Mouse (Mus musculus): ENCODE results near the gene Mon1a. TPM values are rescaled to one million over a fixed set of nuclear protein-coding genes. Genes with fewer than 3 reads are reported as not detected.

Gene Mon1a
- polyA plus RNA-seq, 1 experiment from 2014 or later = 23.2 TPM

DNA sequence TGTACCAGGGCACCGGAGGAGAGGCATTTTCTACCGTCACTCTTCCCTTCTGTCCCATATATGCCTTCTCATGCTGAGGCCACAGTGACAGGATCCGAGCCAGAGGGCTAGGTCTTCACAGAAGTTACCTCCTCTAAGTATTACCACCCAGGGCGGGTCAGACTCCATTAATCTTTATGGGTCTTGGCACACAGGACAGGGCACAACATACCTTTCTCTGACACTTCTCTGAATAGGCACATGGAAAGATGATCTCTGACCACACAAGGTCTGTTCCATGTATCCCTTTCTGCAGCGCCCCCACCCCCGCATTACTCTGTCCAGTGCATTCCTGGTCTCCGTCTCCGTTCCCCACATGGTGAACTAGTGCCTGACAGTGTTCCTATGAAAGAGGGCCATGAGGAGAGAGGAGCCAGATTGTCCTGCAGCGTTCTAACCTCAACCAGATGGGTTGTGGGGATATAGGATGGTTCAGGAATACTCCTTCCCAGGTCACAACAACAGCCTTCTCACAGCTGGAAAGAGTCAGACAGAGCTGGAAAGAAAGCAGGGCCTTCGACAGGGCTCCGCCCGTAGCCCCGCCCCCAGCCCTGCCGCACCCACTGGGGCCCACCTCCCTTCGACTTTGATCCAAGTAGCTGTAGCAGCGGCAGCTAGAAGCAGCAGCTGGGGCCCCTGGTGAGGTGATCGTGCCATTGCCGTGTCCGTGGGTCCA, 18.5 kb downstream of the Mon1a start, which contains the start of gene Mst1r:
Mst1r (plus strand) TSS at position 622 of the 715 bp plus-strand sequence.
- H3K9me3 ChIP-seq (replicated peaks; ENCODE audit: control insufficient read depth, low read length) = no peaks in the 10 kb centered on the region
- H3K9ac ChIP-seq (ENCODE audit: low read length) = peak within 1 kb of the TSS; percentile 82
- peak; percentile 82 for ATAC-seq (ENCODE audit: insufficient read depth, low FRiP score)
- H3K4me2 ChIP-seq (ENCODE audit: low read depth, low read length) = peak within 1 kb of the TSS; percentile 76
- peak within 1 kb of the TSS; percentile 95 for H3K27ac ChIP-seq (ENCODE audit: low read length)
- H3K36me3 ChIP-seq (ENCODE audit: control insufficient read depth, insufficient read depth, low read length) = no peaks in the 10 kb centered on the region
- WGBS = 14% methylated on average over 19 of the region's 19 CpGs
- H3K4me3 ChIP-seq (replicated peaks; ENCODE audit: low read length) = peak within 1 kb of the TSS; percentile 60
- no peaks in the 10 kb centered on the region for H3K27me3 ChIP-seq (ENCODE audit: control insufficient read depth, insufficient read depth, low read length)
- peaks cover 35% of the 10 kb centered on the region for H3K4me1 ChIP-seq (ENCODE audit: control insufficient read depth, insufficient read depth, low read length)

DNA sequence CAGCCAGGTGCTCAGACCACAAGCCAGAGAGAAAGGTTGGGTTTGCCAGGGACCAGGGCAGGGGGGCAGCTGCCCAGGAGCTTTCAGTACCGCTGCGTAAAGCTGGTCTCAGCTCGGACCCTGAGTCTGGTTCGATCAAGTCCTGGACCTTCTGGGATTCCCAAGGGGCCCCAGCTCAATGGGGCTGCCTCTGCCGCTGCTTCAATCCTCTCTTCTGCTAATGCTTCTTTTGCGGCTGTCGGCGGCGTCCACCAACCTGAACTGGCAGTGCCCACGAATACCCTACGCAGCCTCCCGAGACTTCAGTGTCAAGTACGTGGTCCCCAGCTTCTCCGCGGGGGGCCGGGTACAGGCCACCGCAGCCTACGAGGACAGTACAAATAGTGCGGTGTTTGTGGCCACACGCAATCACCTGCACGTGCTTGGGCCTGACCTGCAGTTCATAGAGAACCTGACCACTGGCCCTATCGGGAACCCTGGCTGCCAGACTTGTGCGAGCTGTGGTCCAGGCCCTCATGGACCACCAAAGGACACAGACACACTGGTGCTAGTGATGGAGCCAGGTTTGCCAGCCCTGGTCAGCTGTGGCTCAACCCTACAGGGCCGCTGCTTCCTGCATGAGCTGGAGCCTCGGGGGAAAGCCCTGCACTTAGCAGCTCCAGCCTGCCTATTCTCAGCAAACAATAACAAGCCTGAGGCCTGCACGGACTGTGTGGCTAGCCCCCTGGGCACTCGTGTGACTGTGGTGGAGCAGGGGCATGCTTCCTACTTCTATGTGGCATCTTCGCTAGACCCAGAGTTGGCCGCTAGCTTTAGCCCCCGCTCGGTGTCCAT, 19.2 kb downstream of the Mon1a start:
- Histone ChIP-seq H3K9me3 (replicated peaks; ENCODE audit: control insufficient read depth, low read length) (no peaks in the 10 kb centered on the region), H3K27me3 (ENCODE audit: control insufficient read depth, insufficient read depth, low read length) (no peaks in the 10 kb centered on the region), H3K4me1 (ENCODE audit: control insufficient read depth, insufficient read depth, low read length) (peaks cover 37% of the 10 kb centered on the region), H3K36me3 (ENCODE audit: control insufficient read depth, insufficient read depth, low read length) (no peaks in the 10 kb centered on the region), H3K4me2 (ENCODE audit: low read depth, low read length) (peak overlapping the region; percentile 76), H3K27ac (ENCODE audit: low read length) (peak overlapping the region; percentile 95), H3K9ac (ENCODE audit: low read length) (peak overlapping the region; percentile 82), H3K4me3 (replicated peaks; ENCODE audit: low read length) (peak overlapping the region; percentile 60)
- 41% methylated on average over 31 of the region's 31 CpGs for WGBS
- ATAC-seq (ENCODE audit: insufficient read depth, low FRiP score) = no peak

DNA sequence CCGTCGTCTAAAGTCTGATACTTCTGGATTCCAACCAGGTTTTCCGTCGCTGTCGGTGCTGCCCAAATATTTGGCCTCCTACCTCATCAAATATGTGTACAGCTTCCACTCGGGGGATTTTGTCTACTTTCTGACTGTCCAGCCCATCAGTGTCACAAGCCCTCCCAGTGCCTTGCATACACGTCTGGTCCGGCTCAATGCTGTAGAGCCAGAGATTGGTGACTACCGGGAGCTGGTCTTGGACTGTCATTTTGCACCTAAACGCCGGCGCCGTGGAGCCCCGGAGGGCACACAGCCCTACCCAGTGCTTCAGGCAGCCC, 19.8 kb downstream of the Mon1a start:
- H3K27ac ChIP-seq (ENCODE audit: low read length) = peak overlapping the region; percentile 95
- WGBS = 54% methylated on average over 14 of the region's 14 CpGs
- H3K9ac ChIP-seq (ENCODE audit: low read length) = peak overlapping the region; percentile 82
- H3K4me2 ChIP-seq (ENCODE audit: low read depth, low read length) = peak overlapping the region; percentile 76
- peak overlapping the region; percentile 60 for H3K4me3 ChIP-seq (replicated peaks; ENCODE audit: low read length)
- peaks cover 37% of the 10 kb centered on the region for H3K4me1 ChIP-seq (ENCODE audit: control insufficient read depth, insufficient read depth, low read length)
- H3K36me3 ChIP-seq (ENCODE audit: control insufficient read depth, insufficient read depth, low read length) = no peaks in the 10 kb centered on the region
- no peaks in the 10 kb centered on the region for H3K9me3 ChIP-seq (replicated peaks; ENCODE audit: control insufficient read depth, low read length)
- H3K27me3 ChIP-seq (ENCODE audit: control insufficient read depth, insufficient read depth, low read length) = no peaks in the 10 kb centered on the region
- no peak for ATAC-seq (ENCODE audit: insufficient read depth, low FRiP score)

DNA sequence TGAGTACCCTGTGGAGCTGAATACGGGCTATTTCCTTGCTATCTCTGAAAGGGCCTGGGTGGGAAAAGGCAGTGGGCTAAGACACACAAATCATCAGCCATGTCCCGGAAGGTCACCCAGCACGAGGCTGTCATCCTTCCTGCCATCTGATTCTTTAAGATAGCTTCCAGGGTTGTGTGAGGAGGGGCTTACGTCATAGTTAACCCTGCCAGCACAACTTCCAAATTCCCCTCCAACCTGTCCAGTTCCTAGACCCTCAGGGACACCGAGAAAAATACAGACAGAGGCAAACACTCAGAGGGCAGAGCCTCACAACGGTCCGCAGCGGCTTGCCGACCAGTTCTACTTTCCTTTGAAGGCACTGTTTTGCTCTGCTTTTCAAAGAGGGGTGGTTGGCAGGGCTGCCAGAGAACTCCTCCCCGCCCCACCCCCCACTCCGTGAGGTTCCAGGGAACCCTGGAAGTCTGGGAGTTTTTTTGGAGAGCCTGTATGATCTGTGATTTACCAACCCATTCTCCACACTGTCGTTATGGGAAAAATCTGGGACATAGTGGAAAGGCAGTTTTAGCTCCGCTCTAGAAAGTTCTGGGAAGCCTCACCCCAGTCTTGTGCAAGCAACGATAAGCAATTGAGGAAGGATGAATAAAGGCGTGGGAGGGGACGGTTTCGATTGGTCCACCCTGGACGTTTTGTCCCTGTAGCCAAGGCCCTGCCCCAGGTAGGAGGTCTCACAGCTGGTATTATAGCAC, 20.6 kb downstream of the Mon1a start:
- Histone ChIP-seq H3K36me3 (ENCODE audit: control insufficient read depth, insufficient read depth, low read length) (peaks cover 4% of the 10 kb centered on the region; the same call in 1 of the 2 replicates), H3K4me1 (ENCODE audit: control insufficient read depth, insufficient read depth, low read length) (peaks cover 37% of the 10 kb centered on the region), H3K4me2 (ENCODE audit: low read depth, low read length) (peak overlapping the region; percentile 76), H3K4me3 (replicated peaks; ENCODE audit: low read length) (peak overlapping the region; percentile 60), H3K9ac (ENCODE audit: low read length) (peak overlapping the region; percentile 82), H3K9me3 (replicated peaks; ENCODE audit: control insufficient read depth, low read length) (no peaks in the 10 kb centered on the region), H3K27me3 (ENCODE audit: control insufficient read depth, insufficient read depth, low read length) (no peaks in the 10 kb centered on the region), H3K27ac (ENCODE audit: low read length) (peak overlapping the region; percentile 95)
- WGBS = 23% methylated on average over 18 of the region's 18 CpGs
- peak; percentile 63; the same call in 1 of the 2 replicates for ATAC-seq (ENCODE audit: insufficient read depth, low FRiP score)

DNA sequence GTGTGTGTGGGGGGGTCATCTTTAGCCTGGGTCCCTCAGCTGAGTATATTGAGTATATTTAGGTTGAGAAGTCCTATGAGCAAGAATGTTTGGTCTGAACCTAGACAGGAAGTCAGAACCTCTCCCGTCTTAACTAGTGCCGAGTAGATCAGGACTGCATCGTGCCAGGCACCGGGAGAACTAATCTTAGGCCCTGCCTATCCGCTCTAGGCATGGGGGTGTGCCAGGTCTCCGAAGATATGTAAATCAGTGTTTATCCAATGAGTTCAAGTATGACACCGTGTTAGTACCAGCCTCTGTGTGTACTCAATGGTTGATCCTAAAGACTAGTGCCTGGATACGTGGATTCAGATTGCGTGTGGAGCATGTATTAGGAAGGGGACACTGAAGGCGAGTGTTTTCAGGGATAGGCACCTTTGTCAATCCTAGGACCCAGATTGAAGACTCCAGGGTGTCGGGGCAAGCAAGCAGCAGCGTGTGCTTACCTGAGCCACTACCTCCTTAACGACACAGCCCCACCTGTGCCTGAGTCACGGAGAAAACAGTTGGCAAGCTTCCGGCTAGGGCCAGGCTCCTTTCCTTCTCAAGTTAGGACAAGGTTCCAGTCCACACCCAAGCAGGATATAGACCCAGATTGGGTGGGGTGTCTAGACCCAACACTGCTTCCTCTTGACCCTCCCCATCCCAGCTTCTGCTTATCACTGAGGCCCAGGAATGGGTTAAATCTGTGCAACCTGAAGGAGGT, 22.2 kb downstream of the Mon1a start:
- Histone ChIP-seq H3K4me1 (ENCODE audit: control insufficient read depth, insufficient read depth, low read length) (peaks cover 37% of the 10 kb centered on the region), H3K9ac (ENCODE audit: low read length) (peak overlapping the region; percentile 82), H3K27me3 (ENCODE audit: control insufficient read depth, insufficient read depth, low read length) (no peaks in the 10 kb centered on the region), H3K4me3 (replicated peaks; ENCODE audit: low read length) (peak overlapping the region; percentile 60), H3K4me2 (ENCODE audit: low read depth, low read length) (peak overlapping the region; percentile 76), H3K36me3 (ENCODE audit: control insufficient read depth, insufficient read depth, low read length) (peaks cover 4% of the 10 kb centered on the region; the same call in 1 of the 2 replicates), H3K27ac (ENCODE audit: low read length) (peak overlapping the region; percentile 95), H3K9me3 (replicated peaks; ENCODE audit: control insufficient read depth, low read length) (no peaks in the 10 kb centered on the region)
- WGBS = 57% methylated on average over 15 of the region's 15 CpGs
- ATAC-seq (ENCODE audit: insufficient read depth, low FRiP score) = peak; percentile 76

DNA sequence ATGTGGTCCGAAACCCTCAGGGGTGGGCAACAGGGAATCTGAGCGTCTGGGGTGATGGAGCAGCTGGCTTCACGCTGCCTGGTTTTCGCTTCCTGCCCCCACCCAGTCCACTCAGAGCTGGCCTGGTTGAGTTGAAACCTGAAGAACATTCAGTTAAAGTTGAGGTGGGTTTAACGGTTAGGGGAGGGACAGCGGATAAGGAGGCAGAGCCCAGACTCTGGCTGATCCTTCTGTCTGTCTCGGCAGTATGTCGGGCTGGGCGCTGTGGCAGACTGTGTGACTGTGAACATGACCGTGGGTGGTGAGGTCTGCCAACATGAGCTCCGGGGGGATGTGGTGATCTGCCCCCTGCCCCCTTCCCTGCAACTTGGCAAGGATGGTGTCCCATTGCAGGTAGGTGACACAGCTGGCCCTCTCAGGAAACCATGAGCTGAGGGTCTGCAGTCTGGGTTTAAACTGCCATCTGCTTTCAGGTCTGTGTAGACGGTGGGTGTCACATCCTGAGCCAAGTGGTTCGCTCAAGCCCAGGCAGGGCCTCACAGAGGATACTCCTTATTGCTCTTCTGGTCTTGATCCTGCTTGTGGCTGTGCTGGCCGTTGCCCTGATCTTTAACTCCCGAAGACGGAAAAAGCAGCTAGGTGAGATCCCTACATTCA, 26.9 kb downstream of the Mon1a start:
- no peak overlapping the region for H3K4me3 ChIP-seq (replicated peaks; ENCODE audit: low read length)

DNA sequence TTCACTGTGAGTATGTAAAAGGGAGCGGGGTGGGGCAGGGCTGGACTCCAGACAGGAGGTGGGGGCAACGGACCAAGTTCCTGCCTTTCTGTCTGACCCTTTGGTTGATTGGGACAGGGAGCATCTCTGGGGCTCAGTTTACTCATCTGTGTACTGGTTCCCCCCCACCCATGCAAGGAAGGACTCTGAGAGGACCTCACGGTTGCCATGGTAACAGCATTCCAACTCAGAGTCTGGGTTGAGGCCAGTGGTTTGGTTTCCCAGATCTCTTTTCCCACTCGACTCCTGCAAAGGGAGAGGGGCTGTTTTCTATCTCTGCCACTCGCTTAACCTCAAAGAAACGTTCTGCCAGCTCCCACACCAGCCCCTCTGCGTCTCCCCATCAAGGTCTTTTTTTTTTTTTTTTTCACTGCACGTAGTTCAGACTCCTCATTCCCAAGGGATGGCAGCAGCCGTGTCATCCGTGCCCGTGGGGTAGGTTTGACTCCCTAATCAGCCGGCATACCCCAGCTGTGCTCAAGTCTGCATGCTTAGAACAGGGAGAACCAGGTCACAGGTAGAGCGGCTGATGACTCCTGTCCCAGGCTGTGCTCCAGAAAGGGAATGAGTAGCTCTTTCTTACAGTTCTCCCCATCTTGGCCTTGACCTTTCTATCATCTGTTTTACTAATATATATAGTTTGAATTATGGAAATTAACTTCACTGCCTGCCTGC, 30.1 kb downstream of the Mon1a start:
- no peak overlapping the region for H3K4me3 ChIP-seq (replicated peaks; ENCODE audit: low read length)
- H3K4me1 ChIP-seq (ENCODE audit: control insufficient read depth, insufficient read depth, low read length) = peaks cover 5% of the 10 kb centered on the region; the same call in 1 of the 2 replicates
- H3K27me3 ChIP-seq (ENCODE audit: control insufficient read depth, insufficient read depth, low read length) = no peaks in the 10 kb centered on the region
- H3K27ac ChIP-seq (ENCODE audit: low read length) = no peak overlapping the region
- no peak for ATAC-seq (ENCODE audit: insufficient read depth, low FRiP score)
- H3K9ac ChIP-seq (ENCODE audit: low read length) = no peak overlapping the region; the same call in 1 of the 2 replicates
- H3K9me3 ChIP-seq (replicated peaks; ENCODE audit: control insufficient read depth, low read length) = no peaks in the 10 kb centered on the region
- H3K36me3 ChIP-seq (ENCODE audit: control insufficient read depth, insufficient read depth, low read length) = peaks cover 6% of the 10 kb centered on the region; the same call in 1 of the 2 replicates
- WGBS = 35% methylated on average over 13 of the region's 13 CpGs
- H3K4me2 ChIP-seq (ENCODE audit: low read depth, low read length) = no peak overlapping the region

More for the DNA sequence above, 26.9 kb downstream of the Mon1a start:
- H3K36me3 ChIP-seq (ENCODE audit: control insufficient read depth, insufficient read depth, low read length) = peaks cover 7% of the 10 kb centered on the region; the same call in 1 of the 2 replicates
- 77% methylated on average over 16 of the region's 16 CpGs for WGBS
- H3K27me3 ChIP-seq (ENCODE audit: control insufficient read depth, insufficient read depth, low read length) = no peaks in the 10 kb centered on the region
- H3K9ac ChIP-seq (ENCODE audit: low read length) = no peak overlapping the region
- H3K9me3 ChIP-seq (replicated peaks; ENCODE audit: control insufficient read depth, low read length) = no peaks in the 10 kb centered on the region
- H3K4me1 ChIP-seq (ENCODE audit: control insufficient read depth, insufficient read depth, low read length) = peaks cover 21% of the 10 kb centered on the region
- ATAC-seq (ENCODE audit: insufficient read depth, low FRiP score) = no peak
- H3K4me2 ChIP-seq (ENCODE audit: low read depth, low read length) = no peak overlapping the region
- H3K27ac ChIP-seq (ENCODE audit: low read length) = no peak overlapping the region
